Mouse (Mus musculus) spleen, adult 2 months (tissue): ENCODE results near the gene Rnf187.

Experiments
- CTCF ChIP-seq: fragments of 200-500 bp; IDR thresholded peaks from 2 replicates; pipeline ENCODE4 v1.5.1; 2011; ENCODE audit warnings: mild to moderate bottlenecking, inconsistent platforms; ENCODE audit not compliant: insufficient read depth, insufficient read length, insufficient replicate concordance; ENCODE audit errors: extremely low read depth
- POLR2A ChIP-seq: fragments of 200-500 bp; IDR thresholded peaks from 2 replicates; pipeline ENCODE4 v1.6.1; 2011; ENCODE audit warnings: low read depth, low read length, inconsistent platforms

DNA sequence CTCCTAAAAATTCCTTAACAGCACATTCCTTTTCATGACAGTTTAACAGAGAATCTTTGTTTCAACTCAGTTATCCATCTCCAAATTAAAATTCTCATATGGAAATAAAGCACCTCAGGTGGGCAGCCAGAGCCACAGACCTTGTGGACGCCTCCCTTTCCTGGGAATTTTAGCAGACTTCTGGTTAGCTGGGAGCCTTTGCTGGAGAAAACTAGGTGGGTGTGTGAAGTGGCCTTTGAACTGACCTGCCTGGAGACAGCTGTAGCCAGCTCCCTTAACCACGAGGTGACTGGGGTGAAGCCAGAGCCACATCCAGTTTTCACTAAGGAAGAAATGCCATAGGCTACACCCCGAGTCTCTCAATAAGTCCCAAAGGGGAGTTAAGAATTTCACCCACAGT, 9.1 kb downstream of the Rnf187 start:
- TF ChIP-seq POLR2A, result no peak
- TF ChIP-seq CTCF, result no peak
